Mouse (Mus musculus) spleen, embryonic (tissue): ENCODE data around the gene Actl7b.

Experiments
- CTCF ChIA-PET: fragments of 350-600 bp; sonication (Branson Sonifier 250); formaldehyde crosslinking; loops from one replicate; lab custom pipeline; 2022; lab: Charles Lee

Actl7b gene

GRCm38 (mm10) chr4:56741041-56741493, at the start of gene Actl7b:
Gene Actl7b (minus strand): TSS chr4:56741443.
- CTCF ChIA-PET: no interaction called here

- CTCF ChIA-PET: no interaction called here
These were observed 29.8 kb upstream of the Actl7b start for GRCm38 (mm10) chr4:56771065-56771464.

GRCm38 (mm10) chr4:56768913-56769312, 27.7 kb upstream of the Actl7b start:
- CTCF ChIA-PET: no interaction called here

- CTCF ChIA-PET: no interaction called here
These were observed 26.6 kb upstream of the Actl7b start for GRCm38 (mm10) chr4:56767861-56768284.

- CTCF ChIA-PET: no interaction called here
These were observed 16.4 kb upstream of the Actl7b start for GRCm38 (mm10) chr4:56757693-56758092.

GRCm38 (mm10) chr4:56756966-56757600, 15.8 kb upstream of the Actl7b start:
- CTCF ChIA-PET: no interaction called here

- CTCF ChIA-PET: no interaction called here
These were observed 14.8 kb upstream of the Actl7b start for GRCm38 (mm10) chr4:56756021-56756420.

- CTCF ChIA-PET: no interaction called here
These were observed 6.2 kb upstream of the Actl7b start for GRCm38 (mm10) chr4:56747456-56747855.

- CTCF ChIA-PET: no interaction called here
These were observed 5.1 kb upstream of the Actl7b start for GRCm38 (mm10) chr4:56746345-56746744.

GRCm38 (mm10) chr4:56743363-56744195, 2.3 kb upstream of the Actl7b start, which contains the start of gene Actl7a:
Gene Actl7a (plus strand): TSS chr4:56743413.
- CTCF ChIA-PET: no interaction called here

GRCm38 (mm10) chr4:56742698-56743097, 1.5 kb upstream of the Actl7b start:
- CTCF ChIA-PET: no interaction called here

- CTCF ChIA-PET: no interaction called here
These were observed 632 bp downstream of the Actl7b start for GRCm38 (mm10) chr4:56740611-56741010.

- CTCF ChIA-PET: no interaction called here
These were observed 1.2 kb downstream of the Actl7b start, which contains the start of gene Gm26657 for GRCm38 (mm10) chr4:56740020-56740485. Gene Gm26657 (plus strand): TSS chr4:56740070.

- CTCF ChIA-PET: no interaction called here
These were observed 15.4 kb downstream of the Actl7b start for GRCm38 (mm10) chr4:56725839-56726238.

- CTCF ChIA-PET: no interaction called here
These were observed 18.0 kb downstream of the Actl7b start for GRCm38 (mm10) chr4:56723237-56723636.

GRCm38 (mm10) chr4:56722346-56722745, 18.9 kb downstream of the Actl7b start:
- CTCF ChIA-PET: no interaction called here

GRCm38 (mm10) chr4:56721469-56721868, 19.8 kb downstream of the Actl7b start:
- CTCF ChIA-PET: no interaction called here

- CTCF ChIA-PET: no interaction called here
These were observed 20.8 kb downstream of the Actl7b start for GRCm38 (mm10) chr4:56720403-56720802.

- CTCF ChIA-PET: no interaction called here
These were observed 21.8 kb downstream of the Actl7b start for GRCm38 (mm10) chr4:56719456-56719855.

- CTCF ChIA-PET: no interaction called here
These were observed 22.4 kb downstream of the Actl7b start for GRCm38 (mm10) chr4:56718573-56719442.

- CTCF ChIA-PET: no interaction called here
These were observed 23.3 kb downstream of the Actl7b start for GRCm38 (mm10) chr4:56717932-56718331.

GRCm38 (mm10) chr4:56716801-56717200, 24.4 kb downstream of the Actl7b start:
- CTCF ChIA-PET: no interaction called here
